ENCODE assay signal across 8 mouse cellular contexts in the genomic region with DNA sequence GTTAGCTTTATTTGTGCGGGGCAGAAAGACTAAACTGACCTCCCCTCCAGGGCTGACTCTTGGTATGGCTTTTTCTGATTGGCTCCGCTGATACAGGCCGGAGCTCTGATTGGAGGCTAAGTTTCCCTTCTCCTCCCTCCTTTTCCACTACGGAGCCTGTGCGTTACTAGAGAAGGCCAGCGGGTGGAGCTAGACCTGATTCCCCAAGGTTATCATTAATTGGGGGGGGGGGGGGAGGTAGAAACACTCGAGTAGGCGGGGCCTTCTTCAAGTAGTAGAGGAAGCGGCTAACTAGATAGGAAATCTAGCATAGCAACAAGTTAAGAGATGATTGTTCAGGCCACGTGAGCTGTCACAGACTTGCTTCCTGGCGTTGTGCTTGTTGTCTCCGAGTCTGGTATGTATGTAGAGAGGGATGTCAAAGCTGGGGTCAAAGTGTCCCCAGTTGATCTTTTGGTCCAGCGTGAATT. TPM values are rescaled to one million over a fixed set of nuclear protein-coding genes. Genes with fewer than 3 reads are reported as not detected.
A peak's percentile ranks its signal among the peaks of the same experiment; 100 is the strongest.
DNase-seq lines count a peak whose midpoint lies in the region; ATAC-seq and TF ChIP-seq lines count a peak whose summit lies in the region.

No protein-coding gene starts in this region.

- H3K4me3 ChIP-seq in G1E (ENCODE audit: low read depth, low read length), result peak overlapping the region; percentile 77
- peak overlapping the region; percentile 50 for H3K4me3 ChIP-seq in forebrain, embryonic 13.5 days
- peak overlapping the region; percentile 76 for H3K4me3 ChIP-seq in liver, embryonic 16.5 days (ENCODE audit: low read depth, low read length)
- H3K4me3 ChIP-seq in neural tube, embryonic 12.5 days, result peak overlapping the region; percentile 37

- intact Hi-C loops in heart, postnatal 14 days (cut with DNase I), result loop anchor here (2.0 to 5.0 kb wide), 2 partner anchors 61 to 106 kb away; a partner anchor contains a TSS

- H3K4me1 ChIP-seq in G1E (ENCODE audit: insufficient read depth, low read depth, low read length), result peaks cover 78% of the 10 kb centered on the region
- H3K4me1 ChIP-seq in forebrain, embryonic 13.5 days, result peaks cover 47% of the 10 kb centered on the region
- peaks cover 56% of the 10 kb centered on the region for H3K4me1 ChIP-seq in liver, embryonic 16.5 days (ENCODE audit: control insufficient read depth, low read depth, low read length)
- peaks cover 49% of the 10 kb centered on the region for H3K4me1 ChIP-seq in neural tube, embryonic 12.5 days

- no peaks in the 10 kb centered on the region for H3K9me3 ChIP-seq in G1E (replicated peaks)
- no peaks in the 10 kb centered on the region for H3K9me3 ChIP-seq in forebrain, embryonic 13.5 days (replicated peaks)
- H3K9me3 ChIP-seq in liver, embryonic 16.5 days (replicated peaks; ENCODE audit: control insufficient read depth, low read length), result no peaks in the 10 kb centered on the region
- no peaks in the 10 kb centered on the region for H3K9me3 ChIP-seq in neural tube, embryonic 12.5 days

- peak; percentile 80 for DNase-seq in G1E (ENCODE audit: low spot score)
- peak; percentile 70 for DNase-seq in cerebellum, adult 11 months
- DNase-seq in heart, postnatal 14 days, result peak; percentile 83 to 89
- DNase-seq in large intestine, adult 2 months (ENCODE audit: low read depth, low spot score), result peak; percentile 90
- peak; percentile 92 for DNase-seq in telencephalon, adult 2 months (ENCODE audit: low read depth, low spot score)

- peaks cover 33% of the 10 kb centered on the region for H3K36me3 ChIP-seq in G1E (replicated peaks)
- H3K36me3 ChIP-seq in forebrain, embryonic 13.5 days (ENCODE audit: poor library complexity, severe bottlenecking), result no peaks in the 10 kb centered on the region
- H3K36me3 ChIP-seq in liver, embryonic 16.5 days (ENCODE audit: control insufficient read depth, insufficient read depth), result no peaks in the 10 kb centered on the region
- no peaks in the 10 kb centered on the region for H3K36me3 ChIP-seq in neural tube, embryonic 12.5 days

- no peak overlapping the region for H3K9ac ChIP-seq in forebrain, embryonic 13.5 days
- H3K9ac ChIP-seq in liver, embryonic 16.5 days (ENCODE audit: low read depth, low read length), result peak overlapping the region; percentile 92
- no peak overlapping the region for H3K9ac ChIP-seq in neural tube, embryonic 12.5 days

- H3K27me3 ChIP-seq in G1E (ENCODE audit: insufficient read depth, low read length), result peaks cover under 1% of the 10 kb centered on the region; the same call in 1 of the 2 replicates
- H3K27me3 ChIP-seq in forebrain, embryonic 13.5 days, result peaks cover 98% of the 10 kb centered on the region
- peaks cover 41% of the 10 kb centered on the region for H3K27me3 ChIP-seq in liver, embryonic 16.5 days (ENCODE audit: control insufficient read depth, insufficient read depth, low read depth, low read length)
- H3K27me3 ChIP-seq in neural tube, embryonic 12.5 days (replicated peaks), result peaks cover 79% of the 10 kb centered on the region

- TF ChIP-seq CTCF in G1E (IDR thresholded peaks at IDR 0.05; ENCODE audit: low read depth, low read length), result no peak

- no peak overlapping the region for H3K27ac ChIP-seq in forebrain, embryonic 13.5 days
- H3K27ac ChIP-seq in liver, embryonic 16.5 days (ENCODE audit: low read length), result peak overlapping the region; percentile 96
- no peak overlapping the region for H3K27ac ChIP-seq in neural tube, embryonic 12.5 days

- peak overlapping the region; percentile 94 for H3K4me2 ChIP-seq in forebrain, embryonic 13.5 days
- peak overlapping the region; percentile 99 for H3K4me2 ChIP-seq in liver, embryonic 16.5 days (ENCODE audit: low read depth, low read length)
- peak overlapping the region; percentile 84 for H3K4me2 ChIP-seq in neural tube, embryonic 12.5 days (replicated peaks)

- WGBS in forebrain, embryonic 13.5 days, result 0% methylated on average over 13 of the region's 13 CpGs
- WGBS in large intestine, adult 2 months, result 0% methylated on average over 13 of the region's 13 CpGs
- under 1% methylated on average over 13 of the region's 13 CpGs for WGBS in liver, embryonic 16.5 days (ENCODE audit: insufficient replicate concordance)
- WGBS in neural tube, embryonic 12.5 days, result under 1% methylated on average over 13 of the region's 13 CpGs

- peak; percentile 71 for ATAC-seq in G1E (ENCODE audit: extremely low read depth, insufficient number of reproducible peaks, low FRiP score, poor library complexity, severe bottlenecking)
- peak; percentile 59 for ATAC-seq in forebrain, embryonic 13.5 days
- peak; percentile 69 for ATAC-seq in liver, embryonic 16.5 days (ENCODE audit: low read depth)
- ATAC-seq in neural tube, embryonic 12.5 days (ENCODE audit: low FRiP score, low read depth), result peak; percentile 45; the same call in 1 of the 2 replicates

RNA-seq across cellular contexts. Expression of a gene that starts 1.1 kb away (rescaled TPM):
- total RNA-seq in G1E (2014; fragmentation: Nextera tagmentation) (not detected in 2 replicates), G1E (2017) (0.33 and 0.99 TPM in 2 replicates)
- polyA plus RNA-seq in G1E (2012), result 0.30 and 0.38 TPM in 2 replicates
- polyA plus RNA-seq in forebrain, embryonic 13.5 days (2015; fragmentation: Nextera tagmentation; extraction: Ambion mirVana), result 0.19 and 0.45 TPM in 2 replicates
- total RNA-seq in heart, postnatal 14 days (2021), result under 1 TPM in 1 of 2 experiments, not detected in 1; 0.12 TPM
- 0.14 and 0.16 TPM in 2 replicates for polyA plus RNA-seq in large intestine, adult 2 months (2012; rRNA removed)
- polyA plus RNA-seq in liver, embryonic 16.5 days (2015; fragmentation: Nextera tagmentation; extraction: Ambion mirVana), result 0.26 and 0.30 TPM in 2 replicates
- polyA plus RNA-seq in neural tube, embryonic 12.5 days (2016; fragmentation: Nextera tagmentation; extraction: Ambion mirVana), result 0.14 and 0.15 TPM in 2 replicates

RNA-seq across cellular contexts. Expression of a gene that starts 1.6 kb away (rescaled TPM):
- total RNA-seq in G1E (2014; fragmentation: Nextera tagmentation) (2.1 and 4.8 TPM in 2 replicates), G1E (2017) (8.2 and 10.6 TPM in 2 replicates)
- polyA plus RNA-seq in G1E (2012), result 8.3 and 11.2 TPM in 2 replicates
- 0.17 and 0.37 TPM in 2 replicates for polyA plus RNA-seq in forebrain, embryonic 13.5 days (2015; fragmentation: Nextera tagmentation; extraction: Ambion mirVana)
- total RNA-seq in heart, postnatal 14 days (2021), result under 1 TPM; 0.37 to 0.38 TPM
- 0.19 and 0.38 TPM in 2 replicates for polyA plus RNA-seq in large intestine, adult 2 months (2012; rRNA removed)
- 172 and 184 TPM in 2 replicates for polyA plus RNA-seq in liver, embryonic 16.5 days (2015; fragmentation: Nextera tagmentation; extraction: Ambion mirVana)
- polyA plus RNA-seq in neural tube, embryonic 12.5 days (2016; fragmentation: Nextera tagmentation; extraction: Ambion mirVana), result 1.6 and 2.1 TPM in 2 replicates

RNA-seq across cellular contexts. Expression of a gene that starts 15.0 kb away (rescaled TPM):
- total RNA-seq in G1E (2014; fragmentation: Nextera tagmentation) (9.6 and 9.9 TPM in 2 replicates), G1E (2017) (15.7 and 17.1 TPM in 2 replicates)
- 5.0 and 5.8 TPM in 2 replicates for polyA plus RNA-seq in G1E (2012)
- polyA plus RNA-seq in forebrain, embryonic 13.5 days (2015; fragmentation: Nextera tagmentation; extraction: Ambion mirVana), result 2.4 and 2.8 TPM in 2 replicates
- 10 to 100 TPM in 1 of 2 experiments, 1 to 10 TPM in 1; 8.5 to 10.1 TPM for total RNA-seq in heart, postnatal 14 days (2021)
- polyA plus RNA-seq in large intestine, adult 2 months (2012; rRNA removed), result 13.1 and 15.2 TPM in 2 replicates
- 10.6 and 11.9 TPM in 2 replicates for polyA plus RNA-seq in liver, embryonic 16.5 days (2015; fragmentation: Nextera tagmentation; extraction: Ambion mirVana)
- 5.0 and 5.8 TPM in 2 replicates for polyA plus RNA-seq in neural tube, embryonic 12.5 days (2016; fragmentation: Nextera tagmentation; extraction: Ambion mirVana)

RNA-seq across cellular contexts. Expression of a gene that starts 28.3 kb away (rescaled TPM):
- total RNA-seq in G1E (2014; fragmentation: Nextera tagmentation) (38.4 and 39.6 TPM in 2 replicates), G1E (2017) (39.1 and 51.5 TPM in 2 replicates)
- polyA plus RNA-seq in G1E (2012), result 92.6 and 129 TPM in 2 replicates
- 115 and 124 TPM in 2 replicates for polyA plus RNA-seq in forebrain, embryonic 13.5 days (2015; fragmentation: Nextera tagmentation; extraction: Ambion mirVana)
- 100 to 1,000 TPM; 116 to 123 TPM for total RNA-seq in heart, postnatal 14 days (2021)
- polyA plus RNA-seq in large intestine, adult 2 months (2012; rRNA removed), result 97.6 and 106 TPM in 2 replicates
- 58.0 and 59.8 TPM in 2 replicates for polyA plus RNA-seq in liver, embryonic 16.5 days (2015; fragmentation: Nextera tagmentation; extraction: Ambion mirVana)
- 116 and 121 TPM in 2 replicates for polyA plus RNA-seq in neural tube, embryonic 12.5 days (2016; fragmentation: Nextera tagmentation; extraction: Ambion mirVana)

RNA-seq across cellular contexts. Expression of a gene that starts 36.1 kb away (rescaled TPM):
- total RNA-seq in G1E (2014; fragmentation: Nextera tagmentation), result not detected in 2 replicates
- total RNA-seq in G1E (2017), result not detected in 2 replicates
- polyA plus RNA-seq in G1E (2012), result 4.0 and 4.5 TPM in 2 replicates
- 0.81 and 2.2 TPM in 2 replicates for polyA plus RNA-seq in forebrain, embryonic 13.5 days (2015; fragmentation: Nextera tagmentation; extraction: Ambion mirVana)
- not detected for total RNA-seq in heart, postnatal 14 days (2021)
- polyA plus RNA-seq in large intestine, adult 2 months (2012; rRNA removed), result 0.21 and 1.7 TPM in 2 replicates
- polyA plus RNA-seq in liver, embryonic 16.5 days (2015; fragmentation: Nextera tagmentation; extraction: Ambion mirVana), result 0.43 TPM in 1 of 2 replicates, not detected in the other
- polyA plus RNA-seq in neural tube, embryonic 12.5 days (2016; fragmentation: Nextera tagmentation; extraction: Ambion mirVana), result 0.66 and 2.9 TPM in 2 replicates

Comparison
In these comparisons a context has a peak if more than half of its experiments do, and no peak if none do; other contexts are left out.
1. RNA of a gene that starts 1.6 kb away (polyA plus RNA-seq): 172 to 184 TPM in liver, embryonic 16.5 days; 8.3 to 11.2 TPM in G1E, 1.6 to 2.1 TPM in neural tube, embryonic 12.5 days, 0.19 to 0.38 TPM in large intestine, adult 2 months and 0.17 to 0.37 TPM in forebrain, embryonic 13.5 days; every median in the first group is over 10 times any median in the second.
2. Peak in every context shown above with its lines, with median percentiles within 50 percentile points of each other: ATAC-seq, DNase-seq, H3K4me3 ChIP-seq and H3K4me2 ChIP-seq.